Mouse (Mus musculus) bone marrow macrophage, adult 2 months (primary cell): ENCODE data around the gene Gm20388. TPM values are rescaled to one million over a fixed set of nuclear protein-coding genes. Genes with fewer than 3 reads are reported as not detected.

Experiments
- H3K27ac ChIP-seq: 2 replicates; pipeline ENCODE4 v1.5.1; 2012; ENCODE audit warnings: low read depth, low read length; ENCODE audit not compliant: insufficient read depth
- H3K4me1 ChIP-seq: 2 replicates; pipeline ENCODE4 v1.6.1; 2012; ENCODE audit warnings: low read length; ENCODE audit not compliant: control insufficient read depth, insufficient read depth
- H3K4me3 ChIP-seq: 2 replicates; pipeline ENCODE4 v1.5.1; 2012; ENCODE audit warnings: mild to moderate bottlenecking, low read length, moderate library complexity; ENCODE audit not compliant: insufficient read depth
- CTCF ChIP-seq: IDR thresholded peaks from 2 replicates; pipeline ENCODE4 v1.5.1; 2012; ENCODE audit warnings: low read depth, mild to moderate bottlenecking, low read length, moderate library complexity
- POLR2A ChIP-seq: IDR thresholded peaks from 2 replicates; pipeline ENCODE4 v1.6.1; 2012; ENCODE audit warnings: mild to moderate bottlenecking, low read depth, low read length, borderline replicate concordance
- polyA plus RNA-seq: library from polyadenylated mRNA; stranded (reverse); fragments of >200 nt; gene quantifications from 2 replicates; pipeline ENCODE4 v1.2.4, GENCODE M21; 2012; ENCODE audit not compliant: missing spikeins, insufficient read depth, insufficient read length

Gene Gm20388
- polyA plus RNA-seq, 1 experiment, result 32.7 TPM

DNA sequence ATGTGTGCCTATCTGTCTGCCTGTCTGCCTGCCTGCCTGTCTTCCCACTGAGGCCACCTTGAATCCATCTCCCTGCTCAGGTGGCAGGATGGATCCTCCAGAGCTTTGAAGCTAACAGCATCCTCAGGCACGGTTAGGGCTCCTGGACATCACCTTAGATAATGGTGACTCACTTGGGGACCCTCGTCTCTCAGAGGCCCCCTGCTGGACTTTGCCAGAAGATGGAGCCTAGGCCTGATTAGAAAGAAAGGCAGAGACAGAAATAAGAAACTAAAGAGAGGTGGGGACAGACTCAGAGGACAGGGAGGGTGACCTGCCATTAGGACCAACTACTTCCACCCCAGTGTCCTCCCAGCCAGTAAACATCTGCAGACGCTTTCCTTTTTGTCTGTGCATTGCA is 1488.5 kb downstream of the Gm20388 start:
- no peak for TF ChIP-seq CTCF
- no peak for TF ChIP-seq POLR2A
- no peak overlapping the region for H3K4me3 ChIP-seq
- no peak overlapping the region for H3K27ac ChIP-seq
- H3K4me1 ChIP-seq, result no peaks in the 10 kb centered on the region

DNA sequence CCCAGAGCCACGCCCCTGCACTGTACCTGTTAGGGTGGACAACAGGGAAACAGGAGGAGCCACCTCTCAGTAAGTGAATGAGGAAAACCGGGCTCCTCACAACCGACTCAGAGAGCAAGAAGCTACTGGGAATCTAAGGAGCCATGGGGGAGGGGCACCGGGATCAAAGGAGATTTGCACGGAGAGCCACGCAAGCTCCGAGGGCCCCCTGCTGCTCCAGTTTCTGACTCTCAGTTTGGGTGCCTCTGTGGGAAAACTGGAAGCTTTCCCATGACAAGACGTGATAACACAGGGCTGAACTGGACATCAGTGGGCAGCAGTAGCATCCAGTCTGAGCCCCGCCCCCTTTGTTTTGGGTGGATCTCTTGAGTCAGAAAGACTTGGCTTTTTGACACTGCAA is 1489.9 kb downstream of the Gm20388 start:
- no peak for TF ChIP-seq CTCF
- TF ChIP-seq POLR2A, result no peak
- Histone ChIP-seq H3K27ac (no peak overlapping the region), H3K4me1 (no peaks in the 10 kb centered on the region), H3K4me3 (no peak overlapping the region)

DNA sequence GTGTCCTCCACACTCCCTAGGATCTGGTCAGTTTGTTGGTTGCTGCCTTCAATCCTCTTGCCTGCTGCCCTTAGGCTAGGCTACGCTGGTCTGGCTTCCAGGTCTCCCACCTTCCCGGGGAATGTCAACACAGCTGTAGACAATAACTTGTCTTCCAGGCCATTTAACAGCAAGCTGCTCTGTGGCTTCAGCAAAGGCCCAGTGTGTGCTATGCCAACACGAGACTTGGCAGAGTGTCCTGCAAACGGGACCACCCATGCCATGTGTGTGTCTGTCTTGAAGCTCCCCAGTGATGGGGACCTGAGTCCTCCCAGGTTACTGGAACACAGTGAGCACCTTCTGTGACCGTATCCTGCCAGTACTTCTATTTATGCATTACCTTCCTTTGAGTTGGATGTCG is 1493.2 kb downstream of the Gm20388 start:
- no peak for TF ChIP-seq CTCF
- TF ChIP-seq POLR2A, result no peak
- H3K4me3 ChIP-seq, result no peak overlapping the region
- no peak overlapping the region for H3K27ac ChIP-seq
- H3K4me1 ChIP-seq, result no peaks in the 10 kb centered on the region

DNA sequence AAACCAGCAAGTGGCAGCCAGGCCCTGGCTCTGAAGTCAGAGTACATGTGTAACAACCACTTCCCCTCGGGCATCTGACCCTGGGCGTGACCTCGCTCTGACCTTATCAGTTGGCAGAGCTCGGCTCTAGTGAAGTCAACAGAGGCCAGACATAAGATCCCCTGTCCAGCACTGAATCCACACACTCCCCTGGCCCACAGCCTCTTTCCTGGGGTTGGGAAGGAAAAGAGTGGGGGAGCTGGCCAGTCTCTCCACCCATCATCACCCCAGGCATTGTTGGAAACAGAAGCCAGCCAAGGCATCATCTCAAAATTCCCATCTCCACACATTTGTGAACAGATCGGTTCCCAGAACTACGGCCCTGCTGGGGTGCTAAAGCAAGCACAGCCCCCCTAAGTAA is 1507.4 kb downstream of the Gm20388 start:
- H3K4me3 ChIP-seq, result no peak overlapping the region

DNA sequence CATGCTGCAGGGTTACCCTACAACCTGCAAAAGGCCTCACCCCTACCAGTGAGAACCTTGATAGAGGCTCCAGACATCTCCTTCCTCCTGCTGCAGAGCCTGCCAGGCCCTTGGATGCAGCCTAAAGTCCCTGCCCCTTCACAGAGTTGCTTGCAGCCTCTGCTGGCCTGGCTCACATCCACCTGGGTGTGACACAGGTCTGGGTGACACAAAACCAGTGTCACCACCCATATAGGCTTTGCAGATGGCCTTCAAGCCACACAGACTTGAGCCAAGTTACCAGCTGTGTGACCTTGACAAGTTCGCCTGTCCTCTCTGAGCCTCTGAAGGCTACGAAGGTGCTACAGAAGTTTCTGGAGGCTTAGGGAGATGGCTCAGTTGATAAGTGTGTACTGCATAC is 1508.9 kb downstream of the Gm20388 start:
- no peak overlapping the region for H3K27ac ChIP-seq
- TF ChIP-seq CTCF (no peak), POLR2A (no peak)
- no peak overlapping the region for H3K4me3 ChIP-seq
- H3K4me1 ChIP-seq, result no peaks in the 10 kb centered on the region

More for the DNA sequence above, 1507.4 kb downstream of the Gm20388 start:
- Histone ChIP-seq H3K4me1 (no peaks in the 10 kb centered on the region), H3K27ac (no peak overlapping the region)
- TF ChIP-seq CTCF (no peak), POLR2A (no peak)

DNA sequence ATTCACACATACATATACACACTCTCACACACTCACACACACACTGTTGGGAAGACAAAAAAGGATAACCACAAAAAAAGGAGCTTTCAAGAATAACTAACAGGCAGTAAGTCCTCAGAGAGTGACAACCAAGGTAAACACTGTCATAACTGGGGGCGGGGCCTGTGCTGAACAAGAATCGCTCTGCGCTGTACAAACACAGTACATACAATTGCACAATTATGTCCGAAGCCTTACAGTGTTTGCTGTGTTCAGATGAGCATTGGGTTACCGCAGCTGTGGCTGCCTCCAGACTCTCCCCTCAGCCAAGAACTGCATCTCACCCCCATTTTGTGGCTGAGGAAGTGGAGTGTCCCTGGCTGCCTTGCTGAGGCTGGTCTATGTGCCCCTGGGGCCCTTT is 1510.4 kb downstream of the Gm20388 start:
- Histone ChIP-seq H3K4me1 (no peaks in the 10 kb centered on the region), H3K27ac (no peak overlapping the region)
- TF ChIP-seq POLR2A (no peak), CTCF (no peak)

DNA sequence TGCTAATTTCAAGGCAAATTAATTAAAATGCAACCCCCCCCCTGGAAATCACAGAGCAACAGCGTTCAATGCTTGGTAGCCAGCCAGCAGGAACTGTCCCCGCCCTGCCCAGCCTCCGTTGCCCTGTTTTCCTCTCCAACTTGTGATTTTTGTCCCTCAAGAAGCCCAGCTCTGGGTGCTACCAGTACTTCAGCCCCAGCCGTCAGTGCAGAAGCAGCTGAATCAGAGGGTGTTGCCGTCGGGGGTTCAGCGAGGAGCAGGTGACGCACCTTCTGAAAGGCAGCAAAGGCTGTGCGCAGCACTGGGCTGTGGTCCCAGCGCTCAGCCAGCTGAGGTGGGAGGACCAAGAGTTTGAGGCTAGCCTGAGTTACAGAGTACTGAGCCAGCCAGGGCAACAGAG is 1513.4 kb downstream of the Gm20388 start:
- TF ChIP-seq CTCF (no peak), POLR2A (no peak)
- Histone ChIP-seq H3K4me1 (no peaks in the 10 kb centered on the region), H3K27ac (no peak overlapping the region), H3K4me3 (no peak overlapping the region)

More for the DNA sequence above, 1510.4 kb downstream of the Gm20388 start:
- H3K4me3 ChIP-seq, result no peak overlapping the region

DNA sequence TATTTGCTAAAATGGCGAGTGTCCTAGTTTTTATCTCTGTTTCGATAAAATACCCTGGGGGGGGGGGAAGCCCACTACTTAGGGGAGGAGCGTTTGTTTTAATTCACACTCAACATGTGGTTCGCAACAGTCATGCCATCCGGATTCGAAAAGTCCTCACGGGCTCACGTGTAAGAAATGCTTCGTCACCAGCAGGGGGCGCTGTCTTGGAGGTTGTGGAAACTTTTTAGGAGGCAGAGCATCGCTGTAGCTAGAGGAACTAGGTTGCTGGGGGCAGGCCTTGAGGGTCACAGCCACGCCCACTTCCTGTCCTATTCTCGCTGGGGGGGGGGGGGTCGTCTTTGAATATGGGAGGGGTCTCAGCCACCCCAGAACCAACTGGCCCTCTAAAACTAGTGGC is 1514.0 kb downstream of the Gm20388 start:
- no peak overlapping the region for H3K27ac ChIP-seq
- TF ChIP-seq POLR2A (no peak), CTCF (no peak)

DNA sequence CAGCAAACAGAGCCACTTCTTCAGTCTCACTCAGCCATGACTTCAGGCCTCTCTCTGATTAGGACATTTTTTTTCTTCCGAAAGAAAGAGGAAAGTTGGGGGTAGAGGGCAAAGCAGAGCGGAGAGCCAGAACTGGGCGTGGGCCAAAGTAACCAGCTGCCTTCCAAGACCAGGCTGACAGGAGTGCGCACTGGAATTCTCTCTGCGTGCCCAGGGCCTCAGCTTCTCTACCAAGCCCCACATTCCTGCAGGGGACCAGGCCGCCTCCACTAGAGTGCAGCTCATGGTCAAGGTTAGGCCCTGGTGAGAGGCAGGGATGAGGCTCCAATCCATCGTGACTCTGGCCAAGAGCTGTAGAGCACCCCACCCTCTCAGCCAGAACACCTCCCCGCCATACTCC is 1520.9 kb downstream of the Gm20388 start:
- no peak overlapping the region for H3K4me3 ChIP-seq
- H3K4me1 ChIP-seq, result no peaks in the 10 kb centered on the region
- no peak overlapping the region for H3K27ac ChIP-seq
- TF ChIP-seq CTCF (no peak), POLR2A (no peak)

More for the DNA sequence above, 1514.0 kb downstream of the Gm20388 start:
- Histone ChIP-seq H3K4me3 (no peak overlapping the region), H3K4me1 (no peaks in the 10 kb centered on the region)

DNA sequence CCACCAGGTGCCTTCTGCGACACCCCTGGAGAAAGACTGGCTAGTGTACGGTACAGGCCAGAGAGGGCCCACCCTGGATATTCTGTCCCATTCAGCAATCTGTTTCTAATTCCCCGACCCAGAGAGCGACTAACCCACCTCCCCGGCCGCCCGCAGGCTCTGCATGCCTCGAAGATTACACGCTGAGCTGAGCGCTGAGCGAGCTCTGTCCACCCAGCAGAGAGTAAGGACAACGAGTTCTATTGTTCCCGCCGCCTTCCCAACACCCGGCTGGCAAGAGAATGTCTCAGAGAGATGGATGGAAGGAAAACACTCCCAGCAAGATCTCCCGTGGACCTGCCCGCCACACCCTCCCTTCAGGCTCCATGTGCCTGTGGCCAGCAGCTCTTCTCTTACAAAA is 1522.8 kb downstream of the Gm20388 start:
- H3K27ac ChIP-seq, result no peak overlapping the region
- no peaks in the 10 kb centered on the region for H3K4me1 ChIP-seq
- H3K4me3 ChIP-seq, result no peak overlapping the region
- TF ChIP-seq CTCF, result no peak
- TF ChIP-seq POLR2A, result no peak

DNA sequence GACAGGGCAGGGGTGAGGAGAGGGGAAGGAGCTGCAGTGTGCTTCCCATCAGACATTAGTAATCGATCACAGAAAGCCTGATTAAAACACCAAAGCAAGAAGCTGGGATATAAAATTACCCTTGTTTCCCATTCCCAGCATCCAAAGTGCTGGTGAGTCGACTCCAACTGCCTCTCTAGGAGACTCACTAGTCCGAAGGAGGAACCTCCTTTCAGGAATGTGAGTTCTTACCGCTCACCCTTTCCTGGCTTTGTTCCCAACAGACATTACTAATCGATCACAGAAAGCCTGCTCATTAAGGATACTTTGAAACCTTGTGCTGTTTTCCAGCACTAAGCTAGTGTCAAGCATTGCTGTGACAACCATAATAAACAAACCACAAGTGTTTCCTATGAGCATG is 1526.0 kb downstream of the Gm20388 start:
- Histone ChIP-seq H3K27ac (no peak overlapping the region), H3K4me3 (no peak overlapping the region), H3K4me1 (no peaks in the 10 kb centered on the region)
- no peak for TF ChIP-seq POLR2A
- no peak for TF ChIP-seq CTCF

DNA sequence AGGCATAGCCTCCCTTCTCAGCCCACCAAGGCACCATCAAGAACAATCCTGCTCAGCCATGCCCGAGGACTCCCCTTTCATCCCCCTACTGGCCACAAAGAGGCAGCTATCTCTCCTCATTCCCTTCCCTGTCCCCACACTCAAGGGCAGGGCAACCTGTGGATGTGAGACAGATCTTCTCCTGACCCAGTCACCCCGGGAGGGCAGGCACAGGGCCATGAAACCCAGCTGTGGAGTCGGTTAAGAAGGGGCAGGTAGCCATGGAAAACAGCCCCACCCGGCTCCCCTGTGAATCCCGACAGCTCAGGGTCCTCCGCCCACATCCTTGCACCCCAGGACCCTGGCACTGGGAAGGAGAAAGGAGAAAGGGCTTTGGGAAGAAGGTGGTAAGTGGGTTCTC is 1526.9 kb downstream of the Gm20388 start:
- Histone ChIP-seq H3K4me3 (no peak overlapping the region), H3K4me1 (no peaks in the 10 kb centered on the region), H3K27ac (no peak overlapping the region)
- TF ChIP-seq POLR2A, result no peak
- no peak for TF ChIP-seq CTCF
